Mouse (Mus musculus) neural tube, embryonic 12.5 days (tissue): Measurements from ENCODE around the gene Cox4i2. TPM values are rescaled to one million over a fixed set of nuclear protein-coding genes. Genes with fewer than 3 reads are reported as not detected.
A peak's percentile ranks its signal among the peaks of the same experiment; 100 is the strongest.

Experiments used
- ATAC-seq: fragments of 200-750 bp; cut with Nextera tagmentation; 2 replicates; pipeline ENCODE4 v1.8.0; 2017; ENCODE audit warnings: low read depth, mild to moderate bottlenecking, moderate TSS enrichment, moderate library complexity; ENCODE audit not compliant: low FRiP score
- H3K27ac ChIP-seq: fragments of 300-500 bp; sonication (generic); 2 replicates; pipeline ENCODE4 v1.5.1; 2016
- H3K27me3 ChIP-seq: fragments of 300-500 bp; sonication (generic); replicated peaks from 2 replicates; pipeline ENCODE4 v1.6.1; 2016; ENCODE audit warnings: mild to moderate bottlenecking
- H3K36me3 ChIP-seq: fragments of 300-500 bp; sonication (generic); 2 replicates; pipeline ENCODE4 v1.6.1; 2016; ENCODE audit warnings: mild to moderate bottlenecking
- H3K4me1 ChIP-seq: fragments of 300-500 bp; sonication (generic); 2 replicates; pipeline ENCODE4 v1.6.1; 2016
- H3K4me2 ChIP-seq: fragments of 300-500 bp; sonication (generic); replicated peaks from 2 replicates; pipeline ENCODE4 v1.6.1; 2016; ENCODE audit warnings: mild to moderate bottlenecking
- H3K4me3 ChIP-seq: fragments of 300-500 bp; sonication (generic); 2 replicates; pipeline ENCODE4 v1.5.1; 2016
- H3K9ac ChIP-seq: fragments of 300-500 bp; sonication (generic); 2 replicates; pipeline ENCODE4 v1.6.1; 2016; ENCODE audit warnings: mild to moderate bottlenecking
- H3K9me3 ChIP-seq: fragments of 300-500 bp; sonication (generic); 2 replicates; pipeline ENCODE4 v1.6.1; 2016; ENCODE audit warnings: mild to moderate bottlenecking
- WGBS: fragments of 180-500 bp; shearing (Covaris S2); methylation state at CpG from one replicate; pipeline ENCODE4 v1.1.7; 2016; 5-methylcytosine and 5-hydroxymethylcytosine counted together
- polyA plus RNA-seq: library from polyadenylated mRNA; unstranded; fragments of >200 nt; fragmentation: Nextera tagmentation; extraction: Ambion mirVana; gene quantifications from 2 replicates; pipeline ENCODE4 v1.2.1, GENCODE M21; 2016

The Cox4i2 gene
- polyA plus RNA-seq, 1 experiment from 2014 or later = 3.7 TPM

GRCm38 (mm10) chr2:152776435-152776834 lies 22.5 kb downstream of the Cox4i2 start:
- Histone ChIP-seq H3K4me2 (no peak overlapping the region), H3K27ac (no peak overlapping the region), H3K36me3 (peaks cover 21% of the 10 kb centered on the region), H3K9me3 (no peaks in the 10 kb centered on the region), H3K4me1 (no peaks in the 10 kb centered on the region), H3K4me3 (no peak overlapping the region), H3K9ac (no peak overlapping the region), H3K27me3 (no peaks in the 10 kb centered on the region)
- no peak for ATAC-seq
- 92% methylated on average over 2 of the region's 2 CpGs for WGBS

- H3K4me1 ChIP-seq = no peaks in the 10 kb centered on the region
- H3K36me3 ChIP-seq = peaks cover 27% of the 10 kb centered on the region
- no peak overlapping the region for H3K27ac ChIP-seq
- ATAC-seq = no peak
- no peak overlapping the region for H3K4me2 ChIP-seq
- H3K4me3 ChIP-seq = no peak overlapping the region
- H3K27me3 ChIP-seq = no peaks in the 10 kb centered on the region
- 92% methylated on average over 3 of the region's 3 CpGs for WGBS
- no peaks in the 10 kb centered on the region for H3K9me3 ChIP-seq
- H3K9ac ChIP-seq = no peak overlapping the region
Measured at GRCm38 (mm10) chr2:152777081-152777480, 23.1 kb downstream of the Cox4i2 start.

- Histone ChIP-seq H3K36me3 (peaks cover 35% of the 10 kb centered on the region), H3K27me3 (no peaks in the 10 kb centered on the region), H3K4me3 (no peak overlapping the region), H3K9ac (no peak overlapping the region), H3K27ac (no peak overlapping the region), H3K4me1 (0 out of 2 replicates have a peak, but pooled peaks cover 2% of the 10 kb centered on the region), H3K4me2 (no peak overlapping the region), H3K9me3 (no peaks in the 10 kb centered on the region)
- no peak for ATAC-seq
- WGBS = 94% methylated on average over 2 of the region's 2 CpGs
Measured at GRCm38 (mm10) chr2:152780466-152780865, 26.5 kb downstream of the Cox4i2 start.

- Histone ChIP-seq H3K9me3 (no peaks in the 10 kb centered on the region), H3K4me1 (0 out of 2 replicates have a peak, but pooled peaks cover 8% of the 10 kb centered on the region), H3K4me2 (no peak overlapping the region), H3K36me3 (peaks cover 35% of the 10 kb centered on the region), H3K27ac (no peak overlapping the region), H3K4me3 (no peak overlapping the region), H3K9ac (no peak overlapping the region), H3K27me3 (no peaks in the 10 kb centered on the region)
- WGBS = 82% methylated on average over 3 of the region's 3 CpGs
- ATAC-seq = no peak
Measured at GRCm38 (mm10) chr2:152781031-152781711, 27.2 kb downstream of the Cox4i2 start.

GRCm38 (mm10) chr2:152782656-152783055 lies 28.7 kb downstream of the Cox4i2 start:
- 0 out of 2 replicates have a peak, but pooled peaks cover 8% of the 10 kb centered on the region for H3K4me1 ChIP-seq
- no peak overlapping the region for H3K4me3 ChIP-seq
- no peak overlapping the region for H3K27ac ChIP-seq
- H3K27me3 ChIP-seq = no peaks in the 10 kb centered on the region
- peaks cover 35% of the 10 kb centered on the region for H3K36me3 ChIP-seq
- 89% methylated on average over 5 of the region's 5 CpGs for WGBS
- ATAC-seq = no peak
- no peak overlapping the region for H3K9ac ChIP-seq
- H3K9me3 ChIP-seq = no peaks in the 10 kb centered on the region
- no peak overlapping the region for H3K4me2 ChIP-seq

GRCm38 (mm10) chr2:152783241-152783640 lies 29.3 kb downstream of the Cox4i2 start:
- Histone ChIP-seq H3K4me2 (no peak overlapping the region), H3K4me1 (0 out of 2 replicates have a peak, but pooled peaks cover 8% of the 10 kb centered on the region), H3K9me3 (no peaks in the 10 kb centered on the region), H3K27me3 (no peaks in the 10 kb centered on the region), H3K27ac (no peak overlapping the region), H3K9ac (no peak overlapping the region), H3K4me3 (no peak overlapping the region), H3K36me3 (peaks cover 35% of the 10 kb centered on the region)
- no peak for ATAC-seq
- WGBS = 95% methylated on average over 5 of the region's 5 CpGs

- H3K9ac ChIP-seq = no peak overlapping the region
- no peaks in the 10 kb centered on the region for H3K9me3 ChIP-seq
- H3K27me3 ChIP-seq = no peaks in the 10 kb centered on the region
- H3K4me2 ChIP-seq = no peak overlapping the region
- peaks cover 16% of the 10 kb centered on the region; the same call in 1 of the 2 replicates for H3K4me1 ChIP-seq
- H3K27ac ChIP-seq = no peak overlapping the region
- WGBS = 93% methylated on average over 8 of the region's 8 CpGs
- H3K36me3 ChIP-seq = peaks cover 29% of the 10 kb centered on the region
- H3K4me3 ChIP-seq = no peak overlapping the region
- ATAC-seq = no peak
Measured at GRCm38 (mm10) chr2:152784640-152785039, 30.7 kb downstream of the Cox4i2 start.

GRCm38 (mm10) chr2:152785446-152786350 lies 31.7 kb downstream of the Cox4i2 start:
- Histone ChIP-seq H3K4me3 (no peak overlapping the region), H3K9ac (no peak overlapping the region), H3K27me3 (no peaks in the 10 kb centered on the region), H3K4me2 (no peak overlapping the region), H3K27ac (no peak overlapping the region; the same call in 1 of the 2 replicates), H3K9me3 (no peaks in the 10 kb centered on the region), H3K4me1 (peaks cover 20% of the 10 kb centered on the region; the same call in 1 of the 2 replicates), H3K36me3 (peaks cover 21% of the 10 kb centered on the region)
- WGBS = 38% methylated on average over 18 of the region's 18 CpGs
- no peak for ATAC-seq

- Histone ChIP-seq H3K9me3 (no peaks in the 10 kb centered on the region), H3K27me3 (no peaks in the 10 kb centered on the region), H3K4me3 (no peak overlapping the region), H3K9ac (no peak overlapping the region), H3K4me1 (peaks cover 20% of the 10 kb centered on the region; the same call in 1 of the 2 replicates), H3K4me2 (no peak overlapping the region), H3K36me3 (peaks cover 7% of the 10 kb centered on the region), H3K27ac (no peak overlapping the region)
- ATAC-seq = no peak
- 96% methylated on average over 2 of the region's 2 CpGs for WGBS
Measured at GRCm38 (mm10) chr2:152787136-152787535, 33.2 kb downstream of the Cox4i2 start.

- Histone ChIP-seq H3K9me3 (no peaks in the 10 kb centered on the region), H3K9ac (no peak overlapping the region), H3K4me1 (peaks cover 20% of the 10 kb centered on the region; the same call in 1 of the 2 replicates), H3K27ac (no peak overlapping the region), H3K4me3 (no peak overlapping the region), H3K4me2 (no peak overlapping the region), H3K27me3 (no peaks in the 10 kb centered on the region), H3K36me3 (peaks cover 4% of the 10 kb centered on the region; the same call in 1 of the 2 replicates)
- WGBS = 93% methylated on average over 6 of the region's 6 CpGs
- ATAC-seq = no peak
Measured at GRCm38 (mm10) chr2:152787543-152787942, 33.6 kb downstream of the Cox4i2 start.

GRCm38 (mm10) chr2:152788892-152789421 lies 35.0 kb downstream of the Cox4i2 start:
- WGBS = 83% methylated on average over 6 of the region's 6 CpGs
- no peak for ATAC-seq
- no peaks in the 10 kb centered on the region for H3K9me3 ChIP-seq
- H3K4me3 ChIP-seq = no peak overlapping the region
- peaks cover 20% of the 10 kb centered on the region; the same call in 1 of the 2 replicates for H3K4me1 ChIP-seq
- H3K27me3 ChIP-seq = no peaks in the 10 kb centered on the region
- H3K27ac ChIP-seq = no peak overlapping the region
- no peak overlapping the region; the same call in 1 of the 2 replicates for H3K4me2 ChIP-seq
- no peak overlapping the region for H3K9ac ChIP-seq
- peaks cover 4% of the 10 kb centered on the region; the same call in 1 of the 2 replicates for H3K36me3 ChIP-seq

- H3K27ac ChIP-seq = no peak overlapping the region
- ATAC-seq = no peak
- H3K4me3 ChIP-seq = no peak overlapping the region
- peaks cover 20% of the 10 kb centered on the region; the same call in 1 of the 2 replicates for H3K4me1 ChIP-seq
- 0 out of 2 replicates have a peak overlapping the region, but pooled peaks have one; percentile 12 for H3K4me2 ChIP-seq
- no peaks in the 10 kb centered on the region for H3K27me3 ChIP-seq
- H3K36me3 ChIP-seq = peaks cover 4% of the 10 kb centered on the region; the same call in 1 of the 2 replicates
- H3K9me3 ChIP-seq = no peaks in the 10 kb centered on the region
- no peak overlapping the region for H3K9ac ChIP-seq
- WGBS = 63% methylated on average over 4 of the region's 4 CpGs
Measured at GRCm38 (mm10) chr2:152789591-152789999, 35.6 kb downstream of the Cox4i2 start.
